Mouse (Mus musculus): ENCODE results near the gene Inafm2.

GRCm38 (mm10) chr2:118697955-118698354 lies 47.6 kb upstream of the Inafm2 start:
- TF ChIP-seq CTCF (IDR thresholded peaks at IDR 0.05; ENCODE audit: low read depth, low read length) (no peak), POLR2A (IDR thresholded peaks at IDR 0.05; ENCODE audit: insufficient read depth, low read length) (no peak), EP300 (IDR thresholded peaks at IDR 0.05; ENCODE audit: insufficient read depth, low read depth, low read length) (no peak)

Data from ES-Bruce4 (cell line).